Mouse (Mus musculus): ENCODE results near the gene Engase. TPM values are rescaled to one million over a fixed set of nuclear protein-coding genes. Genes with fewer than 3 reads are reported as not detected.
A peak's percentile ranks its signal among the peaks of the same experiment; 100 is the strongest.

The Engase gene
- polyA plus RNA-seq, 1 experiment from 2014 or later = 6.6 TPM

GRCm38 (mm10) chr11:118438665-118439414 is 37.8 kb upstream of the Engase start:
- peaks cover 4% of the 10 kb centered on the region; the same call in 1 of the 2 replicates for H3K27me3 ChIP-seq (replicated peaks)
- H3K4me2 ChIP-seq = no peak overlapping the region
- H3K4me3 ChIP-seq = no peak overlapping the region
- 11% methylated on average over 11 of the region's 11 CpGs for WGBS
- H3K9ac ChIP-seq = no peak overlapping the region
- peak overlapping the region; percentile 60 for H3K27ac ChIP-seq
- peaks cover 37% of the 10 kb centered on the region for H3K4me1 ChIP-seq
- no peaks in the 10 kb centered on the region for H3K36me3 ChIP-seq (replicated peaks)
- ATAC-seq (replicated peaks) = peak; percentile 72
- H3K9me3 ChIP-seq = no peaks in the 10 kb centered on the region

GRCm38 (mm10) chr11:118442691-118443090 is 33.9 kb upstream of the Engase start:
- Histone ChIP-seq H3K36me3 (replicated peaks) (no peaks in the 10 kb centered on the region), H3K27ac (no peak overlapping the region), H3K4me2 (no peak overlapping the region), H3K27me3 (replicated peaks) (peaks cover 8% of the 10 kb centered on the region; the same call in 1 of the 2 replicates), H3K9ac (no peak overlapping the region), H3K4me3 (no peak overlapping the region), H3K4me1 (peaks cover 27% of the 10 kb centered on the region), H3K9me3 (no peaks in the 10 kb centered on the region)
- ATAC-seq (replicated peaks) = no peak
- WGBS = 71% methylated on average over 13 of the region's 13 CpGs

GRCm38 (mm10) chr11:118443201-118443970 is 33.2 kb upstream of the Engase start:
- 0 out of 2 replicates have a peak, but pooled peaks have one; percentile 16 for ATAC-seq (replicated peaks)
- WGBS = 34% methylated on average over 11 of the region's 11 CpGs

GRCm38 (mm10) chr11:118445843-118446242 is 30.8 kb upstream of the Engase start:
- ATAC-seq (replicated peaks) = peak; percentile 62
- H3K27me3 ChIP-seq (replicated peaks) = peaks cover 8% of the 10 kb centered on the region; the same call in 1 of the 2 replicates
- H3K4me1 ChIP-seq = peaks cover 10% of the 10 kb centered on the region
- no peak overlapping the region for H3K4me2 ChIP-seq
- no peaks in the 10 kb centered on the region for H3K36me3 ChIP-seq (replicated peaks)
- H3K4me3 ChIP-seq = no peak overlapping the region
- H3K27ac ChIP-seq = no peak overlapping the region
- H3K9me3 ChIP-seq = no peaks in the 10 kb centered on the region
- 15% methylated on average over 3 of the region's 3 CpGs for WGBS
- no peak overlapping the region for H3K9ac ChIP-seq

More at GRCm38 (mm10) chr11:118443201-118443970, 33.2 kb upstream of the Engase start:
- H3K9ac ChIP-seq = no peak overlapping the region
- H3K4me2 ChIP-seq = no peak overlapping the region
- H3K36me3 ChIP-seq (replicated peaks) = no peaks in the 10 kb centered on the region
- peaks cover 8% of the 10 kb centered on the region; the same call in 1 of the 2 replicates for H3K27me3 ChIP-seq (replicated peaks)
- no peaks in the 10 kb centered on the region for H3K9me3 ChIP-seq
- H3K27ac ChIP-seq = no peak overlapping the region
- no peak overlapping the region for H3K4me3 ChIP-seq
- H3K4me1 ChIP-seq = peaks cover 24% of the 10 kb centered on the region

GRCm38 (mm10) chr11:118447346-118447745 is 29.3 kb upstream of the Engase start:
- WGBS = 80% methylated on average over 4 of the region's 4 CpGs
- H3K4me3 ChIP-seq = no peak overlapping the region
- ATAC-seq (replicated peaks) = no peak
- H3K36me3 ChIP-seq (replicated peaks) = no peaks in the 10 kb centered on the region
- peaks cover 10% of the 10 kb centered on the region for H3K4me1 ChIP-seq
- no peak overlapping the region for H3K4me2 ChIP-seq
- H3K27ac ChIP-seq = no peak overlapping the region
- peaks cover 8% of the 10 kb centered on the region; the same call in 1 of the 2 replicates for H3K27me3 ChIP-seq (replicated peaks)
- no peaks in the 10 kb centered on the region for H3K9me3 ChIP-seq
- no peak overlapping the region for H3K9ac ChIP-seq

GRCm38 (mm10) chr11:118448385-118448784 is 28.2 kb upstream of the Engase start:
- WGBS = 86% methylated on average over 8 of the region's 8 CpGs
- ATAC-seq (replicated peaks) = no peak

GRCm38 (mm10) chr11:118451211-118451610 is 25.4 kb upstream of the Engase start:
- WGBS = 91% methylated on average over 6 of the region's 6 CpGs
- ATAC-seq (replicated peaks) = no peak
- Histone ChIP-seq H3K4me3 (no peak overlapping the region), H3K36me3 (replicated peaks) (no peaks in the 10 kb centered on the region), H3K27me3 (replicated peaks) (no peaks in the 10 kb centered on the region), H3K4me1 (no peaks in the 10 kb centered on the region), H3K9me3 (no peaks in the 10 kb centered on the region), H3K9ac (no peak overlapping the region), H3K4me2 (no peak overlapping the region), H3K27ac (no peak overlapping the region)

More at GRCm38 (mm10) chr11:118448385-118448784, 28.2 kb upstream of the Engase start:
- H3K4me1 ChIP-seq = 0 out of 2 replicates have a peak, but pooled peaks cover 3% of the 10 kb centered on the region
- H3K27me3 ChIP-seq (replicated peaks) = peaks cover 8% of the 10 kb centered on the region; the same call in 1 of the 2 replicates
- H3K36me3 ChIP-seq (replicated peaks) = no peaks in the 10 kb centered on the region
- no peak overlapping the region for H3K4me2 ChIP-seq
- no peak overlapping the region for H3K27ac ChIP-seq
- no peak overlapping the region for H3K4me3 ChIP-seq
- no peaks in the 10 kb centered on the region for H3K9me3 ChIP-seq
- no peak overlapping the region for H3K9ac ChIP-seq

GRCm38 (mm10) chr11:118452955-118453354 is 23.7 kb upstream of the Engase start:
- ATAC-seq (replicated peaks) = no peak
- Histone ChIP-seq H3K27ac (no peak overlapping the region), H3K9ac (no peak overlapping the region), H3K27me3 (replicated peaks) (no peaks in the 10 kb centered on the region), H3K36me3 (replicated peaks) (no peaks in the 10 kb centered on the region), H3K4me2 (no peak overlapping the region), H3K4me3 (no peak overlapping the region), H3K9me3 (no peaks in the 10 kb centered on the region), H3K4me1 (no peaks in the 10 kb centered on the region)
- WGBS = 53% methylated on average over 2 of the region's 2 CpGs

GRCm38 (mm10) chr11:118453886-118454671 is 22.6 kb upstream of the Engase start:
- H3K27me3 ChIP-seq (replicated peaks) = no peaks in the 10 kb centered on the region
- no peak overlapping the region for H3K4me3 ChIP-seq
- no peaks in the 10 kb centered on the region for H3K36me3 ChIP-seq (replicated peaks)
- H3K9ac ChIP-seq = no peak overlapping the region
- no peak for ATAC-seq (replicated peaks)
- WGBS = 80% methylated on average over 11 of the region's 11 CpGs
- H3K27ac ChIP-seq = no peak overlapping the region
- H3K4me2 ChIP-seq = no peak overlapping the region
- no peaks in the 10 kb centered on the region for H3K4me1 ChIP-seq
- no peaks in the 10 kb centered on the region for H3K9me3 ChIP-seq

- no peak for ATAC-seq (replicated peaks)
- Histone ChIP-seq H3K4me3 (no peak overlapping the region), H3K9me3 (0 out of 2 replicates have a peak, but pooled peaks cover 3% of the 10 kb centered on the region), H3K4me2 (no peak overlapping the region), H3K9ac (no peak overlapping the region), H3K27ac (no peak overlapping the region), H3K4me1 (no peaks in the 10 kb centered on the region), H3K27me3 (replicated peaks) (no peaks in the 10 kb centered on the region), H3K36me3 (replicated peaks) (no peaks in the 10 kb centered on the region)
- 83% methylated on average over 6 of the region's 6 CpGs for whole genome bisulfite sequencing
Measured at GRCm38 (mm10) chr11:118455788-118456187, 20.8 kb upstream of the Engase start.

- Histone ChIP-seq H3K27me3 (replicated peaks) (no peaks in the 10 kb centered on the region), H3K4me2 (no peak overlapping the region), H3K9ac (no peak overlapping the region), H3K4me1 (0 out of 2 replicates have a peak, but pooled peaks cover 3% of the 10 kb centered on the region), H3K9me3 (0 out of 2 replicates have a peak, but pooled peaks cover 3% of the 10 kb centered on the region), H3K36me3 (replicated peaks) (no peaks in the 10 kb centered on the region), H3K4me3 (no peak overlapping the region), H3K27ac (no peak overlapping the region)
- ATAC-seq (replicated peaks) = no peak
- 74% methylated on average over 11 of the region's 11 CpGs for WGBS
Measured at GRCm38 (mm10) chr11:118456937-118457336, 19.7 kb upstream of the Engase start.

Measured in midbrain, embryonic 15.5 days (tissue).